Mouse (Mus musculus): ENCODE measurements at regions not wholly inside any gene's neighbourhood (a gene's known extent, or its start where the extent isn't known, plus 50 kb on each side); places are given as distances from the start of the nearest gene placed in this dataset.
A peak's percentile ranks its signal among the peaks of the same experiment; 100 is the strongest.

DNA sequence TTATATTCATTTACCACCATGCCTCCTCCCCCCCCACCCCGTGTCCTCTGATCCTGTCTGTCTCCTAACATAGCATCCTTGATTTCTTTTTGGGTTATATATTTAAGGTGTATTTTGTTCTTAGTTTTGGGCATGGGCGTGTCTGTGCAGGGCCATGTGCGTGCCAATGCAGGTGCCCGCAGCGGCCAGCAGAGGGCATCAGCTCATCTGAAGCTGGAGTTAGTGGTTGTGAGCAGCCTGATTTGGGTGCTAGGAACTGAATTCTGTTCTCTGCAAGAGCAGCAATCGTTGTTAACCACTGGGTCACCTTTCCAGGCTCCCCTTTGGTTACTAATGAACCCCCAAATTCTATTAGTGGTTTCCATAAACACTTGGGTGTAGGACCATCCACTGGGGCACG lies 167.5 kb upstream of the Zfp64 start:
- peak in 1 of 2 experiments; percentile 6 for DNase-seq

DNA sequence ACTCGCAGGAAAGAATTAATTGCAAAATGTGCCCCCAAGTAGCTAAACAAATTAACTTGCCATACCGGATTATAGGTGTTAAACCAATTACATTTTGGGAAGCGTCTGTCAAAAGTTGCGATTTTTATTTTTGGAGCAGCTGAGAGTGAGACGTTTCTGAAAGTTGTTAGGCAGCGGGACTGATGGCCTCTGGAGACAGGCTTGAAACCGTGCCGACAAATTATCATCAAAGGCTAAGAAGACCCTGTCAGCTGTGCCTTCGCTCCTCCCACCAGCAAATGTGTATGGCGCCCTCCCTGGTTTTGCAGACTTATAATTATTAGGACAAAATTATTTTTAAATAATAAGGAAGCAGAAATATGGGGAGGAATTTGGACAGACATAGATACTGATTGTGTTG lies 161.5 kb upstream of the Zfp64 start:
- DNase-seq = peak in 1 of 2 experiments; percentile 18

DNA sequence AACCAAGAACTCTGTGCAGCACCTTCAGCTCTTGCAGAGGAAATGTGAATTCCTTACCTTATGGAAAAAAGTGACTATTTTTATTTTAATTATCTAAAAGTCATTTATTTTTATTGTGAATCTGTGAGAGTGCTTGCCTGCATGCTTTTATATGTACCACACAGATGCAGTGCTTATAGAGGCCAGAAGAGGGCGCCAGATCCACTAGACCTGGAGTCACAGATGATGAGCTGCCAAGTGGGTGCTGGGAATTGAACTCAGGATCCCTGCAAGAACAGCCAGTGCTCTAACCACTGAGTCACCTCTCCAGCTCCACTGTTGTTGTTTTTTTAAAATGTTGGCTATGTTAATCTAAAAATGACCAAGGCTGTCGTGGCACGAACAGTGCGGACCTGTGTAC lies 153.7 kb upstream of the Zfp64 start:
- no peak for DNase-seq

DNA sequence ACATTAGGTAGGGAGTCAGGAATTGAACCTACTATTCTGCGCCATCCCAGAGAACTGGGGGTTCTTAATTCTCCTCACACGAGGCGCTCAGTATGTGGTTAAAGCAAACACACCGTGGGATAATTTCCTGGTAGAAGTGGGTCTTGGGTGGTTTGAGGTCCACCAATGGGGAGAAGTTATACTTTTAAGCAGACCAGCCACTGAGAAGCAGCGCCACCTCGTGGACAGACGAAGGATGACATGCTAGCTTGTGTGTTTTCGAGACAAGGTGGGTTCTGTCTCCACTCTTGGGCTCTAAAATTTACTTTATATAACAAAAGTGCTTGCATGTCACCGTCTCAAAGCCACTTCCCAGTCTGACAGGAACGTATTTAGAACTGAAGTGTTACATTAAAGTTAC lies 152.7 kb upstream of the Zfp64 start:
- peak in 1 of 2 experiments; percentile 64 for DNase-seq

DNA sequence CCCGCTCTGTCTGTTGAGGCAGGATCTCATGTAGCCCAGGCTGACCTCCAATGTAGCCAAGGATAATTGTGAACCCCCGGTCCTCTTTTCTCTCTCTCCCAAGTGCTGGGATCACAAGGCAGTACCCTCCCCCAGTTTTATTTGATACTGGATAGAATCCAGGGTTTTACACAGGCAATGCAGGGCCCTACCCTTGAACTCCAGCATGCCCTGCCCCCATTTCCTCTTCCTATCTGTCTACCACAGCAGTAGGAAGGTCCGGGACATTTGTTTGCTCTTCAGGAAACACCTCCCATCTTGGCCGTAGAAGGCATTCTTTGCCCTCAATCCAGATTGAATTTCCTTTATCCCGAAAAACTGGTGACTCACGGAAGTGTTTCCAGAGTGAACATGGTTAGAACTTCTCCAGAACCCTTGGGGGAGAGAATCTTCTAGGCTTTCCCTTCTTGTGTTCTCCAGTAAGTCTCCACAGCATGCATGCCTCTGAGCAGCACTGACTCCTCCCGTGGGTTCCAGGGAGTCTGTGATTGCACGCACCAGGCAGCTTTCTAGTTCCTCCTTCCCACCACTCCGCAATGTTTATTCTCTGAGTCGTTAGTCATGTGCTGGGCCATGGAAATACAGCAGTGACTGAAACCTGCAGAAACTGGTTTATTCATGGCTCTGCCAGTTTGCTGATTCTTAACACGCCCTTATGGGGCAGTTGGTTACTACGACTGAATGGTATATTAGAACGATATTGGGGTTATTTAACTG lies 146.3 kb upstream of the Zfp64 start:
- DNase-seq = peak; percentile 51 to 63

DNA sequence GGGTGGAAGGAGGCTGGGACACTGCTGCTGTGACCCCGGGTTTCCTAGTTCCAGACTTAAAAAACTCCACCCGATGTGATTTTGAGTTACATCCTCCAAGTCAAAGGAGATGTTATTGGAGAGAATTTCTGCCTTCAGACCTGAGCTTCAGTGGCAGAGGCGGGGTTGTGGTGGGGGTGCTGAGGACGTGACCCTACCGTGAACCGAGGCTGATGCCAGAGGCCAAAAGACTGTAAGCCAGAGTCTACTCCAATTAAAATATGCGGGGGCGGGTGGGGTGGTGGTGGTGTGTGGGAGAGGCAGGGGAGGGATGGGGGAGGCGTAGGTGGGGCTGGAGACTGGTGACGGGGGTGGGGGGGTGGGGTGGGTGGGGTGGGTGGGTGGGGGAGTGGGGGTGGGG lies 145.1 kb upstream of the Zfp64 start:
- DNase-seq = peak; percentile 20 to 61

DNA sequence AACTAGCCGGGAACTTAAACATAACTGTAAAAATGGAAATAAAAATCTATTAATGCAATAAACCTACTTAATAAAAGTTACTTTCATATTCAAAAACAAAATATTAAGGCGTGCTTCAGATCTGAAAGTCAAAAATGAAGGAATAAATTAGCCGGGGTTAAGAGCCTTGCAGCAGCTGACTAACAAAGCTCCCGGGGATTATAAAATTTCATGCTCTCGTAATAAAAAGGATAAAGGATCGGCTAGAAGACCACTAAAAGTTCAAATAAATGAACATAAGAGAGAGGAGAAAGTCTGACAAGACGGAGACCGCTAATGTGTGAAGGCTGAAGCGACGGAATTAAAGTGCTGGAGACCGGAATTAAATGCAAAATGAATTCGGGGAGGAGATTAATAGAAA lies 144.3 kb upstream of the Zfp64 start:
- DNase-seq = no peak

DNA sequence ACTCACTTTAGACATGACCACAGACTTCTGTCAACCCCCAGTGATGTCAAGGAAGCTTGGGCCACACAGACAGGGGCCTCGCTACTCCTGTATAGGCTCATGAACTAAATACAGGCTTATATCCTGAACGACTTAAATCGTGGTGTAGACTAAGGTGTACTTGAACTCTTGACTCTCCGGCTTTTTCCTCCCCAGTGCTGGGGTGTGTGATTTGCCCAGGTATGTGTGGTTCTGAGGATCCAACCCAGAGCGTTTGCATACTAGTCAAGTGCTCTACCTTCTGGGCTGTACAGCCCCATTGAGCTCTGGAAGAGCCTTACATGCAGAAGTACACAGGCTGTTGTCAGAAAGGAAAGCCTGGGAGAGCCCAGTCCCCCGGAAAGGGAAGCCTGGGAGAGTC lies 143.2 kb upstream of the Zfp64 start:
- DNase-seq = no peak

DNA sequence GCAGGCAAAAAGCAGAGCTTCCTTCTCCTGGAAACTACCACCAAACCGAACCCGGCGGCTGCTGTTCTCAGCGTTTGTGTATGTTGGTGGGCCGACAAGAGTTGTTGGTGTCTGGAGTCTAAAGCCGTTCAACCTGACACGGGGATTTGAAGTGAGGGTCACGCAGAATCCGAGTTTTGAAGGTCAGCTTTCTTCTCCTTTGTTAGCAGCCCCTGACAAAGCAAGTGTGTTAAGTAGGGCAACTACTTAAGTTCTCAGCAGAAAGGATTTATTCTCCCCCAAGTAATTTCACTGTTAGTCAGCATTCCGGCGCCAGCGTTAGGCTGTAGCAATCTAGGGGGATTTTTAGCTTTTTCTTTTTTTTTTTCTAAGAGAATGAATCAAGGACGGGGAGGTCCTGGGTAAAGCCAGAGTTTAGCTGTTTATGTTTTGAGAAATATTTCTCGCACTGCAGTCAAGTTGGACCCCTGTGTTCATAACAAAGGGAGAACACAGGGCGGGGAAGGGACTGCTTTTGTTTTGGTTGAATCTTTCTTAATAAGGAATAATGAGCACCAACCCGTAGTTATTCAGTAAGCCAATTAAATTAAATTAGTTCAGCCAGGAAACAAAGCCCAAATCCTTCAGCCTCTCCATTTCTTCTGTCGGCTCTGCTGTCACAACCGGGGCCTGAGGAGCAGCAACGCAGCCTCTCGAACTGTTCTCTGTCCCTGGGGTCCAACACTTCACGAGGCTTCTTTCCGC lies 138.8 kb upstream of the Zfp64 start:
- no peak for DNase-seq

DNA sequence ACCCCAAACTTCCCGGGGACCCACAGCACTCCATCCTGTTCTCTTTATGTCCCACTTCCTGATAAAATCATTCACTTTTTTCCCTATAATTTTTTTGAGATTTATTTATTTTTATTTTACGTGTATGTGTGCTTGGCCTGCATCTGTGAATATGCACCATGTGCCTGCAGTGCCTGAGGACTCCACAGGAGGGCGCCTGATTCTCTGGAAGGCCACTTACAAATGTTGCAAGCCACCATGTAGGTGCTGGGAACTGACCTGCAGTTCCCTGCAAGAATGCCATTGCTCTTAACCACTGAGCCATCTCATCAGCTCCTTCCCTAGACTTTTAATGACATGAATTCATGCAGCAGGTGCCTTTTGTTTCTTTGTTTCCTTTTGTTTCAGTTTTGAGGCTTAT lies 134.9 kb upstream of the Zfp64 start:
- DNase-seq = no peak

DNA sequence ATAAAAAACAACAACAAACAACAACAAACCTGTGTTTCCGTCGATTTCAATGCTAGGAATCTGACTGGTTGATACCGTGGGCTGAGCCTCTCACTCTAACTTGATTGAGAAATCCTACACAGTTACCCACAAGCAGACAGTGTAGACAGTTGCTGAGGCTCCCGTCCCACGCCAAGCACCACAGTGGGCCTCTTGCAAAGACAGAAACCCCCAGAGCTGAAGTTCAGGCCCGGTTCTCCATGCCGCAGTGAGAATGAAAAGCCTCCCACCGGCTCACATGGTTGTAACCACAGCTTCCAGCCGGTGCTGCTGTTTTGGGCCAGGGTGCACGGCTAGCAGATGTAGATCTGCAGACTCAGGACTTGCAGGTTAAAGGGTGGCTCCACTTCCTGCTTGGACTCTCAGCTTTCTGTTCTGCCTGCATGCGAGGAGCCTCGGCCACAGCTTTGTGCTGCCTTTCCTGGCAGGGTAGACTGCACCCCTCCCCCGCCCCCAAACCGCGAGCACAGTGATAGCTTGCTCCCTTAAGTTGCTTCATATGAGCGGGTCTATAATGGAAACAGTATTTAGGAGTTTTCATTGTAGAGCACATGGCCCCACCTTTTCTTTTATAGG lies 133.6 kb upstream of the Zfp64 start:
- peak in 1 of 2 experiments; percentile 42 for DNase-seq

DNA sequence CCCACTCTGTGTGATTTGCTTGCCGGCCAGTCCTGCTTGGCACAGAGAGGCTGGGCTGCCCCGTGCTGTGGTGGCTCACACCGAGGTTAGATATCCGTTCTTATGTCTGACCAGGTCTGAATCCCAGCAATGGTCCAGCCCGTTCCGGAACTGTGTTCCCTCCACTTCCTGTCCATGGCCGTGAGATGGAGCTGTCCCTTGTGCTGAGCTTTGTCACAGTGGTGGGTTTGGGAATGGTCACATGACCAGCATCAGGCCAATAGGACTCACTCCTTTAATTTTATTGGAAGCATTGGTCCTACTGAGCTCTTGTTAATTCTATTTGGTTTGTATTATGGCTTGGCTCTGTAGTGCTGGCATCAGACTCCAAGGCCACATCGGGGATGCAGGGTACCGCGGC lies 132.9 kb upstream of the Zfp64 start:
- DNase-seq = no peak

DNA sequence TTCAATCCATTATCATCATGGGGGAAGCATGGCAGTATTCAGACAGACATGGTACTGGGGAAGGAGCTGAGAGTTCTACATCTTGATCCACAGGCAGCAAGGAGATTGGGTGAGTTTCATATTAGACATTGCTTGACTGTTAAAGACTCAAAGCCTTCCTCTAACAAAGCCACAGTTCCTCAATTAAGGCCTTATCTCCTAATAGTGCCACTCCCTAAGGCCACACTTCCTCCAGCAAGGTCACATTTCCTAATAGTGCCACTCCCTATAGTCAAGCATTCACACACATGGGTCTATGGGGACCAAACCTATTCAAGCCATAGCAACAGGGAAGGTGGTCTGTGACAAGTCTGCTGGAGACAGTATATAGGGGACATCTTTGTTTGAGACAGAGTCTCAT lies 115.9 kb upstream of the Zfp64 start:
- DNase-seq = no peak

DNA sequence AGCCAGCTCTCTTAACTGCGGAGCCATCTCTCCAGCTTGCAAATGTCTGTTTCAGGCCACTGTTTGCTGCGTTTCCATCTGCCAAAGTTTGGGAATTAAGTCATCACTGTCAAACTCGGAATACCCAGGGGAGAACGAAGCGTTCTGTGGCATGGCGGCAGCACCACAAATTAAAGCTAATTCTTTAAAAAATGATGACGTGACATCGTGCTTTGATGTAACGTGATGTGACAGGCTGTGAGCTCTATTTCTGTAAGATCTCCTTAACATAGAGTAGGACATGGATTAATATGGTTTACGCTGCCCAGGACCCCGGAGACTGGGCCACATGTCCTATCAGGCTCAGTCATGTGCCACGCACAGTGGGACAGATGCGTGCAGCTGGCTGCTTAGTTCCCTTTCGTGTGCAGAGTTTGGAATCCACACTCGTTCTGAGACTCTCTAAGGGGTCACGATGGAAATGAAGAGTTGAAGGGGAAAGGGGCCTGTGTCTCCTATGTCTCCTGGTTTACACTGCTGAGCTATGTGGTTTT lies 109.8 kb upstream of the Zfp64 start:
- DNase-seq = no peak

DNA sequence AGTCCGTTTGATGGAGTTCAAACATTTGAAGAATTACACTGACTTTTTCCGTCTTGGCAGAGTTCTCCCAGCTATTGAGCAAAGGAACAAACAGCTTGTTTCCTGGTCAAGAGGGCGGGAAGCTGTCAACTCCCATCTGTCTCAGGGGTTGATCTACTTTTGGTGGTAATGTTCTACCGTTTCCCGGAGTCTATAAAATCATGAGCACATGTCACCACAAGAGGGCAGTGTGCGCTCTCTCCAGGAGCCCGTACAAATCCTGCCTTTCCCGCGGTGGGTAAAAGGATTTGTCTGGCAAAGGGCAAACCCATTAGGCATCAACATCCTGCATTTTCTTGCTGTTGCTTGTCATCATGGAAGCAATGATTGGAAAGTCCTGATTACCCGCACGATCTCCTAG lies 106.1 kb upstream of the Zfp64 start:
- DNase-seq = peak; percentile 82 to 90

DNA sequence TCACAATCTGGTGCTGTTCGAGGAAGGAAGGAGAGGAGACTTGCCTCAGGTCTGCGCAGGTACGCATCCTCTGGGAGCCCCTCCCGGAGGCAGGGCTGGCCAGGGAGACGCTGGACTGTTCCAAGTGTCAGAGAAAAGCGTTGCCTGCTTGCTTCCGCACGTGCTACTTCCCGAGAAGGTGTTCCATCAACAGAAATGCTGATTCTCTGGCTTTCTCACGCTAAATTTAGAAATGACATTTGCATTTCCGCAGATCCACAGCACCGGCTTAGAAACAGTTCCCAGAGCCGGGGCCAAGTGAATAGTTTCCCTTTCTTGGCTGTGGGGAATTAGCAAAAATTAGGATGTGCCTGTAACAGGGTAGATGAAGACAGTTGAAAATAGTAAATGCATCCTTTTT lies 105.1 kb upstream of the Zfp64 start:
- DNase-seq = peak; percentile 18 to 50

DNA sequence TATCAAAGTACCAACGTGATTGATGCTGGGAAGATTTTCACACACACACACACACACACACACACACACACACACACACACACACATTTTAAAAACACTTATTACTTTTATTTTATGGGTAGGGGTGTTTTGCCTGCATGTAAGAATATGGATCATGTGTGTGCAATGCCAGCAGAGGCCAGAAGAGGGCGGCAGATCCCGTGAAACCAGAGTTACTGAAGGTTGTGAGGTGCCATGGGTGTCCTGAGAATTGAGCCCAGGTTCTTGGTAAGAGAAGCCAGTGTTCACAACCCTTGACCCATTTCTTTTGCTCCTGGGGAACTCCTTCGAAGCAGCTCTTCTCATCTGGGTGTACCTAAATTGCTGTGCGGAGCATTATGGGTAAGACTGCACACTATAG lies 102.4 kb upstream of the Zfp64 start:
- DNase-seq = peak in 1 of 2 experiments; percentile 4

DNA sequence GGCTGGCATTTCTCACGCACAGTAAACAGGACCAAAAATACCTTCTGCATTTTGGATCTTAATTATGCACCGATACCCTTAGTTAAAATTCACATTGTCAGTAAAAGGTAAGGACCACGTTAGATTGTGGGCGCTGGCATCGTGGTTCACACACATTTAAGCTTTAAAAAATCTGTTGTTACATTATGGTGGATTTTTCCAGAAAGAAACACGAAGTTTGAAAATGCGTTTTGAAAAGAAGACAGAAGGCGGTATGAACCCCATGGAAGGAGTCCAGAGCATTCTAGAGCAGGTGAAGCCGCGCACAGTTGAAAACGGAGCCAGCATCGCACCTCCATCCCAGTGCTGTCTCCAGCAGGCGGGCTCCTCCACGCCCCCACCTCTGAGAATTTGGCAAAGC lies 94.6 kb upstream of the Zfp64 start:
- no peak for DNase-seq

DNA sequence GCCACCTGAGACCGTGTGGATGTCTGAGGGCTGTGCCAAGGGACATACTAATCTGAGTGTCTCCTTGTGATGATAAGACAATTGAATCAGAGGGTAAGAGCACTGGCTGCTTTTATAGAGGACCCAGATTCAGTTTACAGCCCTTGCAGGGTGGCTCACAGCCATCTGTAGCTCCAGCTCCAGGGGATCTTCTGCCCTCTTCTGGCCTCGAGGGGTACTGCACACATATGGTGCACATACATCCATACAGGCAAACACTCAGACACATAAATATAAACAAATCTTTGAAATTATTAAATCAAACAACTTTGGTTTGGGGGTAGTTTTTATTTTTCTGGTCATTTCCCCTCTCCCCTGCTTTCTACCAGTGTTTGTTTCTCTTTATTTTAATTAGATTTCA lies 86.4 kb upstream of the Zfp64 start:
- DNase-seq = no peak

DNA sequence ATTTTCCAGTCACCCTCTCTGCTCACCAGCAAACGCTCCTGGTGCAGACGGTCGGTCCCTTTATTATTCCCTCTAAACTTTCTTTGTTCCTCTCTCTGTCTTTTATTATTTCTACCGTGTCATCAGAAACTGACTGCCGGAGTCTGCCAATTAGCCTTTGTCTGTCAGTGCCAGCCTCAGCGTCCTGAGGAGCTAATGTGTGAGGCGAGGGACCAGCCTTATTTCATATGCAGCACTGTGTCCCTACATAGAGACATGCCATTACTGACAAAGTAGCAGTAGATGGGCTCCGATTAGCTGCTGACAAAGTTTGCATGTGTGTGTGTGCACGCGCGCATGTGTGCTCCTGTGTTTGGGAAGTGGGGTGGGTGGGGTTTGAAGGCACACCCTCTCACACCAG lies 82.6 kb upstream of the Zfp64 start:
- DNase-seq = no peak

DNA sequence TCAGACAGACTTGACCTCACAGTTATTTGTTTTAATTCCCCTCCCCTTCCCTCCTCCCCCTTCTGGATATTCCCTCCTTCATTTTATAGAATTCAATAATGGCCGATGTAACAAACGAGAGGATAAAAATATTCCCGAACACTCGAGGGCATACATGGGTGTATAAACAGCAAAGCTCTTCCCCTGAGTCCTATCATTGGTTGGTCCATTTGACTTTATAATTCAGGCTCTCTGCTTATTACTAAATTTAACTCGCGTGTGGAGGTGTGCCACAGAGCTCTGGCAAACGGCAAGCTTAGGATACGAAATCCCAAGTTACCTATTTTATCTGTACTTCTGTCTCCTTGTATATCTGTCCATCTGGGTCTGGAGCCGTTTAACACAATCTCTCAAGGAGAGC lies 82.1 kb upstream of the Zfp64 start:
- no peak for DNase-seq

DNA sequence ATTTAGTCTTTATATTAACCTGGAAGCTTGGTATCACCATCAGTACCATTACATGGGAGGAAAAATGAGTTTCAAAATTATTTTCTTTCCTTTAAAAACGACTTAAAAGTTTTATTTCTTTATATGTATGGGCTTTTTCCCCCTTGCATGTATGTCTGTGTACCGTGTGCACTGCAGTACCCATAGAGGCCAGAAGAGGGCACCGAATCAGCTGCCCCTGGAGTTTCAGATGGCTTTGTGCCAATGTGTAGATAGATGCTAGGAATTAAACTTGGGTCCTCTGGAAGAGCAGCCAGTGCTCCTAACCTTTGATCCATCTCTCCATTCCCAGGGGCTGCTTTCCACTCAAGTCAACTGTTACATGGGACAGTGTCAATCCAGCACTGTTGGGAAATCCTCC lies 79.9 kb upstream of the Zfp64 start:
- peak in 1 of 2 experiments; percentile 23 for DNase-seq

DNA sequence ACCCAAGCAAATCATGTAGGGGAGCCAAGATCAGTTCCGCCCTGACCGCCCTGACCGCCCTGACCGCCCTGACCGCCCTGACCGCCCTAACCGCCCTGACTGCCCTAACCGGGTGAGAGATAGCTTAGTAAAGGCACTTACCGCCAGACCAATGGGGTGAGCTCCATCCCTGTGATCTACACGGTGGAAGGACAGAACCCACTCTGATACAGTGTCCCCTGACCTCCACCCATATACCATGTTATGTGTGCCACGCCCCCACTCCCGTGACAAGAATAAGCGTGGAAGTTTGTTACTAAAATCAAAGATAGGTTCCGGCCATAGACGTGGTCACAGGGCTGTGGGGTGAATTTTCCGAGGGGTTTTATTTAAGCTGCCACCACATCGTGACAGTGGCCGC lies 78.6 kb upstream of the Zfp64 start:
- DNase-seq = no peak

DNA sequence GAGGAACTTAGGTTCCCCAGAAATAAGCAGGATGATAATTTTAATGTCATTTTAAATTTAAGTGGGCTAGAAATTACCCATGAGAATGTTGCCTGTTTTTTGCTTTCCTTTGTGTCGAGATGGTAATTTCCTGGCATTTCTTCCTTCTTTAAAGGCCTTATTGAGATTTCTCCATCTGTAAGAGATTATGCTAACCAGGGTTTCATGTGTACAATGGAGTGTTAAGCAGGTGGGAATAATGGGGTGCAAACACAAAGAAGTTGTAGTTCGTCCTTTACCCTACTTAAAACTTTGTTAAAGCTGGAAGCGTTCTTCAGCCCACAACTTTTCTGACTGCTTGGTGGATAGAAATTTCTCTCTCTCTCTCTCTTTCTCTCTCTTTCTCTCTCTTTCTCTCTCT lies 77.8 kb upstream of the Zfp64 start:
- DNase-seq = no peak

Data from kidney, postnatal 25 days (tissue).